Mouse (Mus musculus) heart, embryonic 10.5 days (tissue): ENCODE measurements around the gene Mok. TPM values are rescaled to one million over a fixed set of nuclear protein-coding genes. Genes with fewer than 3 reads are reported as not detected.

Source experiments
- DNase-seq: peaks from one replicate; pipeline ENCODE4 v3.0.0-alpha.2; 2017; ENCODE audit warnings: low spot score
- H3K27ac ChIP-seq: fragments of 300-500 bp; sonication (generic); 2 replicates; pipeline ENCODE4 v1.5.1; 2016; ENCODE audit warnings: mild to moderate bottlenecking
- H3K27me3 ChIP-seq: fragments of 300-500 bp; sonication (generic); 2 replicates; pipeline ENCODE4 v1.6.1; 2016; ENCODE audit warnings: mild to moderate bottlenecking; ENCODE audit not compliant: poor library complexity, insufficient read depth, severe bottlenecking
- H3K36me3 ChIP-seq: fragments of 300-500 bp; sonication (generic); 2 replicates; pipeline ENCODE4 v1.6.1; 2016; ENCODE audit warnings: mild to moderate bottlenecking, moderate library complexity
- H3K4me1 ChIP-seq: fragments of 300-500 bp; sonication (generic); 2 replicates; pipeline ENCODE4 v1.6.1; 2016; ENCODE audit warnings: mild to moderate bottlenecking
- H3K4me3 ChIP-seq: fragments of 300-500 bp; sonication (generic); 2 replicates; pipeline ENCODE4 v1.5.1; 2016; ENCODE audit warnings: mild to moderate bottlenecking, moderate library complexity
- H3K9me3 ChIP-seq: fragments of 300-500 bp; sonication (generic); 2 replicates; pipeline ENCODE4 v1.6.1; 2016; ENCODE audit warnings: mild to moderate bottlenecking, moderate library complexity
- WGBS: fragments of 180-500 bp; shearing (Covaris S2); methylation state at CpG from one replicate; pipeline ENCODE4 v1.1.7; 2016; 5-methylcytosine and 5-hydroxymethylcytosine counted together
- polyA plus RNA-seq: library from polyadenylated mRNA; unstranded; fragments of >200 nt; fragmentation: Nextera tagmentation; extraction: Ambion mirVana; gene quantifications from 2 replicates; pipeline ENCODE4 v1.2.1, GENCODE M21; 2016

Gene Mok
- polyA plus RNA-seq, 1 experiment from 2014 or later, result 4.3 TPM

DNA sequence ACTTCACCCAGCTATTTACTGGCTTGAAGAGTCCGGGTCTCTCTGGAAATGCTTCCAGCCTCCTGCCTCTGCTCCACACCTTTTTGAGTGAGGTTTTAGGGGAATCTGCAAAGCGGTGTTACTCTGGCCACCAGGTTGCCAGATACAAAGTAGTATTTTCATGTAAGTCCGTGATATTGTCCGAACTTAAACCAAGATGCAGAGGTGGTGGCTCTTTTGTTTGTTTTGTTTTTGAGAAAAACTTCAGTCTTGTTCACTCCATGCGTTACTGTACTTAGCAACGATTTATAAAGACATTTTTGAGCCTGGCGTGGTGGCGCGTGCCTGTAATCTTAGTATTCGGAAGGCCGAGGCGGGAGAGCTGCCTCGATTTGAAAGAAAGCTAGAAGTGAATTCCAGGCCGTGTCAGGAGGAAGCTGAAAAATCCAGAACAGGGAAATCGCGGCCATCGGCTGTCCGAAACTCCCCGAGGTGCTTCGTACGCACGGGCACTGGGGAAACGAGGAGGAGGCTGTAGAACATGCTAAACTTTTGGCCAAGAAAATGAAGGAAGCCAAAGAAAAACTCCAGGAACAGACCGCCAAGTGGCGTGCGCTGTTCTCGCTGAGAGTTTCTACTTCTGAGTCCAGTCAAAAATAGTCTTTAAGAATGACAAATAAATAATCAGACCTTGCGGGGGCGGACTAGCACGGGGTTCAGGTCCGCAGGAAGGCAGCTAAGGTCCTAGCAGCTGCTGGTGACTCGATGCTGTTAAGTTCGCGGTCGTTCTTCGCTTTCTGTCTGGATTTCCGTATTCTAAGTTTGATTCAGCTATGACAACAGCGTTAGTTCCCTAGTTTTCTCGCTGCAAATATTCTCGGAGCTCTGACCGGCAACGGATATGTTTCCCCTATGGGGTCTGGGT is 3.7 kb upstream of the Mok start:
- Histone ChIP-seq H3K27me3 (no peaks in the 10 kb centered on the region), H3K9me3 (no peaks in the 10 kb centered on the region), H3K27ac (peak overlapping the region; percentile 78), H3K36me3 (no peaks in the 10 kb centered on the region), H3K4me3 (peak overlapping the region; percentile 69), H3K4me1 (peaks cover 10% of the 10 kb centered on the region)
- WGBS, result 1% methylated on average over 42 of the region's 42 CpGs
- DNase-seq, result no peak

DNA sequence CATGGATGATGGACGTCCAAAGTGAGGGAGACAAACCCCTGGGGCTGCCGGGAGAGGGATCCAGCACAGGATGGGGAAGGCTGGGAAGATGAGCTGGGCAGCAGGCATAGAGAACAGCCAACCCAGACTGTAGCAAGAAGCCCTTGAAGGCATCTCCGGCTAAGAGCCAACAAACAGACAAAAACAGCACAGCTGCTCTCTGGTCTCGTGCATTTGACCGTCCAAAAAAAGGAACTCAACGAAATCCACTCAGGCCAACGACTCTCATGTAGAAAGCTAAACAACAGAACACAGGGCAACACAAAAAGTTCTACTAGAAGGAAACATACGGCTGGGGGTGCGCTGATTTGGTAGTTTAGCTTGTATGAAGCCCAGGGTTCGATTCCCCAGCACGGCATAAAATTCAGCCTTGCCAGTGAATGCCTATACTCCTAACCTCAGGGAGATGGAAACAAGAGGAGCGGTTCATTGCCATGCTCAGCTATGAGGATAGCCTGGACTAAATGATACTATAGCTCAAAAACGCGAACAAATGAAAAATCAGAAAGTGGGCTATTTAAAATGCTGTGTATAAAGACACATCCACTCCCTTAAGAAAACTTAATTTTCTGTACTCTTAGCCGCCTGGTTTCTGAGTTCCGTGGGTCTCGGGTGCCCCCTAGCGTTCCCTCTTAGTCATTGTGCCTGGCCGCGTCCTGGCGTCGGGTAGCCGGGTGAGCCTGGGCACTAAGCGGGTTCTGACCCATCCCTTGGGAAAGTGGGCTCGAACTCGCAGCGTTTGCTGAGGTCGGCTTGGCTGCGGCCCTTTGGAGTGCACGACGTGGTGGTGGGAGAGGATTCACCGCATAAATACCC is 2.7 kb upstream of the Mok start:
- H3K27me3 ChIP-seq, result peaks cover 6% of the 10 kb centered on the region
- peak; percentile 91 for DNase-seq
- H3K27ac ChIP-seq, result no peak overlapping the region
- peaks cover 10% of the 10 kb centered on the region for H3K4me1 ChIP-seq
- H3K36me3 ChIP-seq, result no peaks in the 10 kb centered on the region
- H3K9me3 ChIP-seq, result no peaks in the 10 kb centered on the region
- peak overlapping the region; percentile 69 for H3K4me3 ChIP-seq
- 20% methylated on average over 32 of the region's 32 CpGs for WGBS

DNA sequence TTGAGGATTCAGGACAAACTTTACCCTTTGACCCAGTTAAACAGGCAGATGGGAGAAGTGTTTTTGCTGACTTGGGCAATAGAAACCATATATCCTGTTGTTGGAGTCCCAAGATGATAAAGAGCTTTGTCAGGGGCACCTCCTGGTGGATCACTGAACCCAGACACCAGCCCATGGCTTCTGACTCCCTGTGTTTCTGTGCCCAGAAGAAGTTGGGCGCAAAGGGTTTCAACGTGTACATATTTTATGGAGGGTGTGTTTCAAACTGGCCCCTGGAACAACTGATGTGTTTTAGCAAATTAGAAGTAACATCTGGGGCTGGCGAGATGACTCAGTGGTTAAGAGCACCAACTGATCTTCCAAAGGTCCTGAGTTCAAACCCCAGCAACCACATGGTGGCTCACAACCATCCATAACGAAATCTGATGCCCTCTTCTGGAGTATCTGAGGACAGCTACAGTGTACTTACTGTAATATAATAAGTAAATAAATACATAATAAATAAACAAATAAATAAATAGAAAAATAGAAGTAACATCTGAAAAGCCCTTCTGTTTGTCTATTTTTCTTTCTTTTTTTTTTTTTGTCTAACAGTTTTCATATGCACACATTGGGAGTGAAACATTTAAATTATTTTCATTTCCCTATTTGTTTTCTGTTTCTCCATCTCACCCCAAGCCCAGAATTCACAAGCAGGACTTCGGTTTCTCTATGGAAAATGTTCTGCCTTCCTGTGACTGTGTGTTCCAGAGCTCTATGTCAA is 1.2 kb upstream of the Mok start:
- peaks cover 15% of the 10 kb centered on the region for H3K4me1 ChIP-seq
- DNase-seq, result no peak
- H3K36me3 ChIP-seq, result no peaks in the 10 kb centered on the region
- no peaks in the 10 kb centered on the region for H3K9me3 ChIP-seq
- 68% methylated on average over 5 of the region's 5 CpGs for WGBS
- H3K27ac ChIP-seq, result no peak overlapping the region
- H3K27me3 ChIP-seq, result peaks cover 6% of the 10 kb centered on the region
- H3K4me3 ChIP-seq, result peak overlapping the region; percentile 2; the same call in 1 of the 2 replicates

- DNase-seq, result no peak
- no peak overlapping the region for H3K4me3 ChIP-seq
- 85% methylated on average over 8 of the region's 8 CpGs for WGBS
- peaks cover 6% of the 10 kb centered on the region for H3K27me3 ChIP-seq
- peaks cover 7% of the 10 kb centered on the region for H3K4me1 ChIP-seq
- no peak overlapping the region for H3K27ac ChIP-seq
- no peaks in the 10 kb centered on the region for H3K9me3 ChIP-seq
- H3K36me3 ChIP-seq, result no peaks in the 10 kb centered on the region
Observed at GRCm38 (mm10) chr12:110837850-110838249, 2.9 kb downstream of the Mok start.

- DNase-seq, result no peak
- 43% methylated on average over 5 of the region's 5 CpGs for WGBS
- no peak overlapping the region for H3K4me3 ChIP-seq
- no peaks in the 10 kb centered on the region for H3K36me3 ChIP-seq
- H3K27ac ChIP-seq, result 0 out of 2 replicates have a peak overlapping the region, but pooled peaks have one; percentile 17
- no peaks in the 10 kb centered on the region for H3K9me3 ChIP-seq
- peaks cover 6% of the 10 kb centered on the region for H3K27me3 ChIP-seq
- peaks cover 7% of the 10 kb centered on the region for H3K4me1 ChIP-seq
Observed at GRCm38 (mm10) chr12:110837192-110837841, 3.4 kb downstream of the Mok start.

DNA sequence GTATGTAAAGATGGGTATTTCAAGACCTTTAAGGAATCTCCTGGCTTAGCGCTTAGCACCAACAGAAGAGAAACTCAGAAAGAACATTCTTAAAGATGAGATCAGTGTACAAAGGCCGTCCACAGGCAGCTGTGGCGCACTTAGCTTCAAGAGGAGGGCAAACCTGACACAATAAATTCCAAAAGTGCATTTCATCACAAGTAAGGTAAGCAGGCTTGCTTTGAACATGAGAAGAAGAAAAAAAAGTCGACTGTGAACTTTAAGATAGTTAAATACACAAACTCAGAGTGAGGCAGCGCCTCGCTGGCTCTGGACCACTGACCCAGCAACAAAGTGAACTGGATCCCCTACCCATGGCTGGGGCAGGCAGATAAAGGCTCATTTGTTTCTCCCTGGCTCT is 4.0 kb downstream of the Mok start:
- DNase-seq, result no peak
- H3K4me1 ChIP-seq, result peaks cover 7% of the 10 kb centered on the region
- H3K27me3 ChIP-seq, result peaks cover 6% of the 10 kb centered on the region
- 0 out of 2 replicates have a peak overlapping the region, but pooled peaks have one; percentile 17 for H3K27ac ChIP-seq
- H3K9me3 ChIP-seq, result no peaks in the 10 kb centered on the region
- H3K4me3 ChIP-seq, result no peak overlapping the region
- 50% methylated on average over 6 of the region's 6 CpGs for WGBS
- no peaks in the 10 kb centered on the region for H3K36me3 ChIP-seq

DNA sequence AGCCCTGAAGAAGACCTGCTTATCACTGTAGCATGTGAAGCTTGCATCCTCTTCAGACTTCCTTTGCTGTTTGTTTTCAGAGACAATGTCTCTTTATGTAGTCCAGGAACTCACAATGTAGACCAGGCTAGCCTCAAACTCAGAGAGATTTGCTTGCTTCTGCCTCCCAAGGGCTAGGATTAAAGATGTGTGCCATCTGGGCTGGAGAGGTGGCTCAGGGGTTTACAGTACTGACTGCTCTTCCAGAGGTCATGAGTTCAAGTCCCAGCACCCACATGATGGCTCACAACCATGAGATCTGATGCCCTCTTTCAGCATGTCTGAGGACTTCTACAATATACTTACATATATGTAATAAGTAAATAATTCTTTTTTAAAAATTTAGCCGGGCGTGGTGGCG is 5.6 kb downstream of the Mok start:
- Histone ChIP-seq H3K9me3 (no peaks in the 10 kb centered on the region), H3K27me3 (peaks cover 6% of the 10 kb centered on the region), H3K4me3 (no peak overlapping the region), H3K27ac (no peak overlapping the region), H3K36me3 (no peaks in the 10 kb centered on the region), H3K4me1 (peaks cover 7% of the 10 kb centered on the region)
- DNase-seq, result no peak
- 92% methylated on average over 3 of the region's 3 CpGs for WGBS

- Histone ChIP-seq H3K9me3 (no peaks in the 10 kb centered on the region), H3K4me3 (no peak overlapping the region), H3K4me1 (no peaks in the 10 kb centered on the region), H3K36me3 (peaks cover 2% of the 10 kb centered on the region; the same call in 1 of the 2 replicates), H3K27ac (no peak overlapping the region), H3K27me3 (no peaks in the 10 kb centered on the region)
- WGBS, result 86% methylated on average over 9 of the region's 11 CpGs
- DNase-seq, result no peak
Observed at GRCm38 (mm10) chr12:110830293-110831024, 10.3 kb downstream of the Mok start.

GRCm38 (mm10) chr12:110828908-110829307 is 11.8 kb downstream of the Mok start:
- no peaks in the 10 kb centered on the region for H3K27me3 ChIP-seq
- DNase-seq, result no peak
- H3K9me3 ChIP-seq, result no peaks in the 10 kb centered on the region
- WGBS, result 91% methylated on average over 4 of the region's 4 CpGs
- no peaks in the 10 kb centered on the region for H3K4me1 ChIP-seq
- peaks cover 2% of the 10 kb centered on the region; the same call in 1 of the 2 replicates for H3K36me3 ChIP-seq
- H3K4me3 ChIP-seq, result no peak overlapping the region
- no peak overlapping the region for H3K27ac ChIP-seq

DNA sequence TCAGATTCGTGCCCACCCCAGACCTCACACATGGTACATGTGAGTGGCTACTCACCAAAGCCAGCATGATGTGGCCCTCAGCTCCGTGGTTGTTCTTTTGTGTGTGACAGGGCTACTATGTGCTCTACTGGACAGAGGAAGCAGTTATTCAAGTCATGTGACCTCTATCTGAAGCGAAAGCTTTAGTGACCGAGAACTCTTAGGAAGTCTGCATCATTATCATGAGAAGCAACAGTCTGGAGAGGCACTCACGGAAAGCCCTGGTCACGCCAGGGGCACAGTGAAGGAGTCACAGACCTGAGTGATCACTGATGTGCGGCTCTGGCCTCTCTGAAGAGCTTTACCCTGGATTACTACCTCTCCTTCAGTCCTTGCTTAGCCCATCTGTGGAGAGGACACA is 18.4 kb downstream of the Mok start:
- Histone ChIP-seq H3K4me3 (no peak overlapping the region), H3K27ac (no peak overlapping the region), H3K36me3 (peaks cover under 1% of the 10 kb centered on the region; the same call in 1 of the 2 replicates), H3K27me3 (no peaks in the 10 kb centered on the region), H3K4me1 (no peaks in the 10 kb centered on the region), H3K9me3 (no peaks in the 10 kb centered on the region)
- 84% methylated on average over 7 of the region's 7 CpGs for WGBS
- no peak for DNase-seq

GRCm38 (mm10) chr12:110821787-110822186 is 19.0 kb downstream of the Mok start:
- Histone ChIP-seq H3K27ac (no peak overlapping the region), H3K36me3 (no peaks in the 10 kb centered on the region; the same call in 1 of the 2 replicates), H3K4me1 (no peaks in the 10 kb centered on the region), H3K27me3 (no peaks in the 10 kb centered on the region), H3K9me3 (no peaks in the 10 kb centered on the region), H3K4me3 (no peak overlapping the region)
- DNase-seq, result no peak
- 78% methylated on average over 2 of the region's 2 CpGs for whole genome bisulfite sequencing
